Mouse (Mus musculus): ENCODE results near the gene Rhoc. TPM values are rescaled to one million over a fixed set of nuclear protein-coding genes. Genes with fewer than 3 reads are reported as not detected.
A peak's percentile ranks its signal among the peaks of the same experiment; 100 is the strongest.

Gene Rhoc
- total and polyA plus RNA-seq, 3 experiments, result 1.2 to 8.3 (median 7.9) TPM

DNA sequence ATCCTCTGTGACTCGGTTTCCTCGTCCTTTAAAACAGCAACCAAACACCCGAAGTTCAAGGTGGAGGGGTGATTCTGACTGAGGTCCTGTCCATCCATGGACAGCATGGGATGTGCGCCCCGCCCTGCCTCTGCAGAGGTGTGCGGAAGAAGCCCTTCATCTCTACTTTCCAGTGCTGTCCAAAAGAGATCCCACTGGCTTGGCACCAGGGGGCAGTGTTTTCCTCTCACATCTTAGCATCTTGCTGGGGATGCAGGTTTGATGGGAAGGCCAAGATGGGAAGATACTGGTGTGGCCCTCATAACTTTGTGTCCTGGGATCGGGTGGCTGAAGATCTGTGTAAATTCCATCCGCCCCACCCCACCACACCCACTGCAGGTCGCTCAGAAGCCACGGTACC is 18.1 kb upstream of the Rhoc start:
- H3K9ac ChIP-seq (ENCODE audit: insufficient read depth, low read depth), result no peak overlapping the region
- no peak overlapping the region for H3K4me2 ChIP-seq (ENCODE audit: insufficient read depth, low read depth, poor library complexity, severe bottlenecking)
- no peaks in the 10 kb centered on the region for H3K27me3 ChIP-seq (replicated peaks)
- in situ Hi-C loops (cut with MboI; ENCODE audit: low pct_ligation_motif_present, low pct_unique_long_range_greater_than_20kb, low sequenced_read_pairs), result loop anchor here (5.0 kb wide), 1 partner anchor 53 kb away; no protein-coding TSS in a partner anchor
- H3K36me3 ChIP-seq (replicated peaks in 1 of 2; ENCODE audit: control insufficient read depth in 1 of 2, insufficient read depth in 1 of 2, low read length in 1 of 2), result no peaks in the 10 kb centered on the region
- no peak overlapping the region for H3K4me3 ChIP-seq (replicated peaks in 1 of 3; ENCODE audit: low read depth in 2 of 3, low read length in 2 of 3, poor library complexity in 1 of 3)
- H3K9me3 ChIP-seq (replicated peaks; ENCODE audit: low read length), result no peaks in the 10 kb centered on the region
- TF ChIP-seq MEF2A (IDR thresholded peaks at IDR 0.05; ENCODE audit: borderline replicate concordance, low read depth, low read length), result 0 out of 2 replicates have a peak, but pooled peaks have one; percentile 22
- no peak for TF ChIP-seq MAZ (IDR thresholded peaks at IDR 0.05; ENCODE audit: low read depth, low read length)
- no peak for TF ChIP-seq USF2 (conservative IDR thresholded peaks at IDR 0.05; ENCODE audit: low read depth, low read length)
- TF ChIP-seq E2F4 (IDR thresholded peaks at IDR 0.05; ENCODE audit: insufficient replicate concordance, low read depth, low read length), result no peak
- TF ChIP-seq MAFK (IDR thresholded peaks at IDR 0.05; ENCODE audit: insufficient replicate concordance, low read length), result no peak
- no peak for TF ChIP-seq ETS1 (conservative IDR thresholded peaks at IDR 0.05; ENCODE audit: low read depth, low read length)
- TF ChIP-seq JUN (IDR thresholded peaks at IDR 0.05; ENCODE audit: insufficient read depth, low read depth, low read length), result no peak
- no peak for TF ChIP-seq HCFC1 (IDR thresholded peaks at IDR 0.05; ENCODE audit: low read depth, low read length)
- TF ChIP-seq RAD21 (IDR thresholded peaks at IDR 0.05; ENCODE audit: low read depth, low read length), result peak; percentile 46
- no peak for TF ChIP-seq TCF12 (IDR thresholded peaks at IDR 0.05; ENCODE audit: low read depth, low read length)
- TF ChIP-seq SIN3A (IDR thresholded peaks at IDR 0.05; ENCODE audit: low read length), result no peak
- TF ChIP-seq SMC3 (IDR thresholded peaks at IDR 0.05; ENCODE audit: low read depth, low read length), result peak; percentile 70
- TF ChIP-seq CTCF (conservative IDR thresholded peaks at IDR 0.05 in 1 of 2, IDR thresholded peaks at IDR 0.05 in 1 of 2; ENCODE audit: low read depth in 2 of 2, low read length in 2 of 2), result peak in 1 of 2 experiments; percentile 73; a peak in 3 of 4 replicates
- no peak for TF ChIP-seq ELF1 (IDR thresholded peaks at IDR 0.05; ENCODE audit: low read depth, low read length)
- peaks cover 4 to 19% of the 10 kb centered on the region in 2 experiments for H3K4me1 ChIP-seq (ENCODE audit: control insufficient read depth in 1 of 2, insufficient read depth in 2 of 2)
- H3K27ac ChIP-seq (ENCODE audit: insufficient read depth, low read depth), result no peak overlapping the region
- DNase-seq (ENCODE audit: extremely low read depth), result peak; percentile 40
- dilution Hi-C loops (cut with MboI; ENCODE audit: extremely low pct_ligation_motif_present, extremely low pct_unique_long_range_greater_than_20kb, low sequenced_read_pairs), result no loop called here
- H3K79me2 ChIP-seq (replicated peaks; ENCODE audit: control insufficient read depth, extremely low read depth, insufficient read depth, poor library complexity, severe bottlenecking), result no peaks in the 10 kb centered on the region

DNA sequence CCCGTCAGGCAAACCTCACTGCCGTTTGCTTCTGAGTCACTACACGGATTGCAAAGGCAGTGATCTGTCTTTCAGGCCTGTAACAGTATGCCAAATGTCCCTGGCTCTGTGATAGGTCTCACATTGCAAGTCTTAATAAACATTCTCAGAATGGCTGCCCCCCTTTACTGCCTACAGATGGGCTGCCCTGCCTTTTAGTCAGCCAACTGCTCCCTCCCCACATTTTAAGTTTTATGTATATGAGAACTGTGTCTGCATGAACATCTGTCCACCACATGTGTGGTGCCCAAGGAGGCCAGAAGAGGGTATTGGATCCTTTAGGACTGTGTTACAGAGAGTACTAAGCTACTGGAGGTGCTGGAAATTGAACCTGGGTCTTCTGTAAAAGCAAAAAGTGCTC is 17.3 kb upstream of the Rhoc start:
- no peak overlapping the region for H3K27ac ChIP-seq (ENCODE audit: insufficient read depth, low read depth)
- peaks cover 4 to 19% of the 10 kb centered on the region in 2 experiments for H3K4me1 ChIP-seq (ENCODE audit: control insufficient read depth in 1 of 2, insufficient read depth in 2 of 2)
- no peak overlapping the region for H3K9ac ChIP-seq (ENCODE audit: insufficient read depth, low read depth)
- in situ Hi-C loops (cut with MboI; ENCODE audit: low pct_ligation_motif_present, low pct_unique_long_range_greater_than_20kb, low sequenced_read_pairs), result loop anchor here (5.0 kb wide), 1 partner anchor 54 kb away; no protein-coding TSS in a partner anchor
- no peaks in the 10 kb centered on the region for H3K27me3 ChIP-seq (replicated peaks)
- TF ChIP-seq MAZ (IDR thresholded peaks at IDR 0.05; ENCODE audit: low read depth, low read length), result no peak
- no peak for TF ChIP-seq IRF4 (IDR thresholded peaks at IDR 0.05; ENCODE audit: low read depth, low read length)
- no peak for TF ChIP-seq TCF12 (IDR thresholded peaks at IDR 0.05; ENCODE audit: low read depth, low read length)
- no peak for TF ChIP-seq EP300 (IDR thresholded peaks at IDR 0.05; ENCODE audit: low read length)
- no peak for TF ChIP-seq NRF1 (IDR thresholded peaks at IDR 0.05; ENCODE audit: low read depth, low read length)
- TF ChIP-seq USF2 (conservative IDR thresholded peaks at IDR 0.05; ENCODE audit: low read depth, low read length), result no peak
- TF ChIP-seq MXI1 (IDR thresholded peaks at IDR 0.05; ENCODE audit: low read depth, low read length), result no peak
- TF ChIP-seq BHLHE40 (IDR thresholded peaks at IDR 0.05; ENCODE audit: low read depth, low read length), result no peak
- TF ChIP-seq POLR2A (IDR thresholded peaks at IDR 0.05; ENCODE audit: low read depth, low read length), result no peak
- no peak for TF ChIP-seq E2F4 (IDR thresholded peaks at IDR 0.05; ENCODE audit: insufficient replicate concordance, low read depth, low read length)
- TF ChIP-seq UBTF (IDR thresholded peaks at IDR 0.05; ENCODE audit: low read depth, low read length), result no peak
- no peak for TF ChIP-seq CTCF (conservative IDR thresholded peaks at IDR 0.05 in 1 of 2, IDR thresholded peaks at IDR 0.05 in 1 of 2; ENCODE audit: low read depth in 2 of 2, low read length in 2 of 2)
- TF ChIP-seq NELFE (IDR thresholded peaks at IDR 0.05; ENCODE audit: low read depth, low read length), result no peak
- no peak for TF ChIP-seq ZC3H11A (IDR thresholded peaks at IDR 0.05; ENCODE audit: low read depth, low read length)
- no peak for TF ChIP-seq PAX5 (IDR thresholded peaks at IDR 0.05; ENCODE audit: low read length)
- TF ChIP-seq RAD21 (IDR thresholded peaks at IDR 0.05; ENCODE audit: low read depth, low read length), result no peak
- no peak for TF ChIP-seq USF1 (IDR thresholded peaks at IDR 0.05; ENCODE audit: low read depth, low read length)
- TF ChIP-seq MYC (IDR thresholded peaks at IDR 0.05; ENCODE audit: low read depth, low read length), result no peak
- TF ChIP-seq ZMIZ1 (IDR thresholded peaks at IDR 0.05; ENCODE audit: low read depth, low read length), result no peak
- H3K4me3 ChIP-seq (replicated peaks in 1 of 3; ENCODE audit: low read depth in 2 of 3, low read length in 2 of 3, poor library complexity in 1 of 3), result no peak overlapping the region
- dilution Hi-C loops (cut with MboI; ENCODE audit: extremely low pct_ligation_motif_present, extremely low pct_unique_long_range_greater_than_20kb, low sequenced_read_pairs), result no loop called here
- H3K79me2 ChIP-seq (replicated peaks; ENCODE audit: control insufficient read depth, extremely low read depth, insufficient read depth, poor library complexity, severe bottlenecking), result no peaks in the 10 kb centered on the region
- no peaks in the 10 kb centered on the region for H3K9me3 ChIP-seq (replicated peaks; ENCODE audit: low read length)
- DNase-seq (ENCODE audit: extremely low read depth), result no peak
- H3K36me3 ChIP-seq (replicated peaks in 1 of 2; ENCODE audit: control insufficient read depth in 1 of 2, insufficient read depth in 1 of 2, low read length in 1 of 2), result no peaks in the 10 kb centered on the region
- no peak overlapping the region for H3K4me2 ChIP-seq (ENCODE audit: insufficient read depth, low read depth, poor library complexity, severe bottlenecking)

Data from CH12.LX (cell line).